Mouse (Mus musculus): ENCODE results near the gene Nphp1.

The Nphp1 gene

DNA sequence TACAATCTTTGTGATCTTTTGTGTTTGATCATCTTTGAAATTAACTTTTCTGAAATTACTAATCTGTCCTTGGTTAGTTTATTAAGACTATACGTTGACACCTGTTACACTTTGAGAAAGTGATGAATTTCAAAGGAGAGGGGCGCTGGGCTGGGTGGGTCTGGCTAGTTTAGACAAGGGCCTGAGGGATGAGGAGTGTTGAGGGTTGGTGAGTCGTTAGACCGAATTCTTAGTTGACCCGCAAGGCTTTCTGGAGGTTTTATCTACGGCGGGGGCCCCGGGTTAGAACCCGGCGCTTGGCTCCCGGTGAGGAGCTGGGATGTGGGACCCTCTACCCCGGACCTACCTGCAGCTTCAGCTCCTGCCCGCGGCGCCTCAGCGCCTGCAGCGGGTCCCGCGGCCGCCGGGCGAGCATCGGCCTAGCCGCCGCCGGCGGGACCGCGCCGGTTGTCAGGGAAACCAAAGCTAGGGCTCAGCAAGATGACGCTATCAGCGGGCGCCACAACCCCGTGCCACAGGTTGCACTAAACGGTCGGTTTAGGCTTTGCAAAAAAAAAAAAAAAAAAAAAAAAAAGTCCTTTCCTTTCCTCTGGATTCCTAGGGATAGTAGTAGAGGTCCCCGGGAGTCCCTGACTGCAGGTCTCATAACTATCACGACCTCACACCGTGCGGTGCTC, at the start of gene Nphp1:
Nphp1 (minus strand) TSS at position 458 of the 677 bp plus-strand sequence.
- TF ChIP-seq GATA4 (IDR thresholded peaks at IDR 0.05; ENCODE audit: insufficient replicate concordance, low read length): no peak

DNA sequence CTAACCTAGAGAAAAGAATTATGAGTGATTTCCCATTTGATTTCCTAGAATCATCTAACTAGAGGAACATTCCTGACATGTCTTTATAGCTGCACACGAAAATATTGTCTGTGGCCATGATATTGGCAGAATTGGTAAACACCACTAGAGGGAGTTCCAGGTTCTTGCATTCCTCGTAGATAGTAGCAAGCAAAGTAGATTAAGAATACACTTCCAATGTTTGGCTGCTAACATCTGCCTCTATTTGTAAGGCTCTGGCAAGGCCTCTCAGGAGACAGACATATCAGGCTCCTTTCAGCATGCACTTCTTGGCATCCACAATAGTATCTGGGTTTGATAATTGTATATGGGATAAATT, 44.1 kb upstream of the Nphp1 start:
- no peak for TF ChIP-seq GATA4 (IDR thresholded peaks at IDR 0.05; ENCODE audit: insufficient replicate concordance, low read length)

DNA sequence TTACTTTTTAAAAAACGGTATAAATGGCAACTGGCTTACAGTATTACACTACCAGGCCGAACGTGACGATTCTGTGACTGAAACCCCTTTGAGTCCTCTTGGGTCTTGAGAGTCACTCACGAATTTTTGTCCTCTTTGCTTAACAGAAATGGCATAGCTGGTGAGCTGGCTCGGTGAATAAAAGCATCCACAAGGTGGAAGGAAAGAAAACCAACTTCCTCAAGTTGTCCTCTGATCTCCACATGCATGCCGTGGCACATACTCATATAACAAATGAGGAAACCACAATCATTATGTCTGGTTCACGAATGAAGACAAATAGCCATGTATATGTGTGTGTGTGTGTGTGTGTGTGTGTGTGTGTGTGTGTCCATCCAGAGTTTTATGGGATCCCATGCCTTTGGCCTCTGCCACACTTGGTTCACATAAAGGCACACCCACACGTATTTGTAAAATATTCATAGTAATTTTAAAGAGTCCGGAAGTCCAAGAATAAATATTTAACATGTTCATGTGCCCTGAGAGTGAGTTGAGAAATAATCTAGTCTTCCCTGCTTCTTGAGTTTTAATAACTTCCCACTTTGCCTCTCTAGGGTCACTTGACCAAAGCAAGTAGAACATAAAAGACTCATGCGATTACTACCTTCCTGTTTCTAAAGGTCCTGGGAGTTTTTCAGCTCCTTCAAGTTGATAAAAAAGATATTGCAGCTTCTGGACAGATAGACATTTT, 43.6 kb upstream of the Nphp1 start:
- no peak for TF ChIP-seq GATA4 (IDR thresholded peaks at IDR 0.05; ENCODE audit: insufficient replicate concordance, low read length)

DNA sequence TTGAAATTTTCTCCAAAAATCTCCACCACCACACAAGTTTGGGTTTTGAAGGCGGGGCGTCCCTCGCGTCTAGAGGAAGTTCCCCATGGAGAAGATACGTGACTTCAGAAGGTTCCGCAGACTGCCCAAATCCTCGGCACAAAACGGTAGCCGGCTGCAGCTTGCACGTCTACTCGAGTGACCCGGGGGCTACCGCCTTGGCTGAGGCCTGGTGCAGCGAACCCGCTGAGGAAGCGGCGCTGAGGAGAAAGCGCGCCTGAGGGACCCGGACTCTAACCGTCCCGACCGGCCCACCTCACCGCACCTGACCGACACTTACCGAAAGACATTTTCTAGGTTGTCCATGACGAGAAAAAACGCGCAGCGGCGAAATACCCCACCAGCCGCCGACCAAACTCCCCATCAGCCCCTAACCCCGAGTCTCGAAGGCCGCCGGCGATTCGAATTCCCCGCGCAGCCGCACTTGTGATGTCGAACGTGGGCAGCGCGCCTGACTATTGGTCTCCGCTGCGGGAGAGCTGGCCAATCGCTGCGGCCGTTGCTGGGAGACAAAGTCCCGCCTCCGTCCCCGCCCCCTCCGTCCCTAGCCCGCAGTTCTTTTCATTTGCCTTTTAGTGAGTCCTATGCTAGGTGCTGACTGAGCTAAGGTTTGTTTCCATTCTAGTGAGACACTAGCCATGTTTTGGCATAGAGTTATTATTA, 42.9 kb upstream of the Nphp1 start, which contains the start of gene Bub1:
Bub1 (minus strand) TSS at position 465 of the 702 bp plus-strand sequence.
- TF ChIP-seq GATA4 (IDR thresholded peaks at IDR 0.05; ENCODE audit: insufficient replicate concordance, low read length): no peak

DNA sequence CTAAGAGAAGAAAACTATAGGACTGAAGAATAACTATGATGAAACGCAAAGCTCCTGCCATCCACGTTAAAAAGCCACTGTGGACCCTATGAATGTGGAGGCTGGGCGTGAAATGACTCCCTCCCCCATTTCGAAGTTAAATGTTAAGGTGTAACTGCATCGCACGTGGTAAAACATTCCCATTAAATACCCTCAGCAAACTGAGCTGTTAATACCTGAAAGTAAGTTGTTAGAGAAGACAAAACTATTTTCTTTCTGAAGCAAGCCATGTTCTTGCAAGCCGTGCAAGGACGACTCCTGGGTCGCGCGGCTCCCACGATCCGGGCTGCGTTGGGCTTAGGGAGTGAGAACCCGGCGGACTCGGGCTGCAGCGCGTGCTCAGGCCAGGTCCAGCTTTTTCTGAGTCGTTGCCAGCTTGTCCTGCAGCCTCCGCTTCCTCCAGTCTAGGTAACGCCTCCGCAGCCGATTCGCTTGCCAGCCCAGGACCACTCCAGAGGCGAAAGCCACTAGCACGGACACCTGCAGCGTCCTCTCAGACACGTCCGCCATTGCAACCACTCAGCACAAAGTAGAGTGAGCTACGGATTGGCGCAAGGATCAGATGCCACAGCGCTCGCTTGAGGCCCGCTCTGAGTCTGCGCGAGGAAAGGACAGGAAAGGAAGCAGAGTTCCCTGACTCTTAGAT, 3.4 kb upstream of the Nphp1 start, which contains the start of gene Mtln:
Mtln (minus strand) TSS at position 570 of the 685 bp plus-strand sequence.
- no peak; the same call in 1 of the 2 replicates for TF ChIP-seq GATA4 (IDR thresholded peaks at IDR 0.05; ENCODE audit: insufficient replicate concordance, low read length)

DNA sequence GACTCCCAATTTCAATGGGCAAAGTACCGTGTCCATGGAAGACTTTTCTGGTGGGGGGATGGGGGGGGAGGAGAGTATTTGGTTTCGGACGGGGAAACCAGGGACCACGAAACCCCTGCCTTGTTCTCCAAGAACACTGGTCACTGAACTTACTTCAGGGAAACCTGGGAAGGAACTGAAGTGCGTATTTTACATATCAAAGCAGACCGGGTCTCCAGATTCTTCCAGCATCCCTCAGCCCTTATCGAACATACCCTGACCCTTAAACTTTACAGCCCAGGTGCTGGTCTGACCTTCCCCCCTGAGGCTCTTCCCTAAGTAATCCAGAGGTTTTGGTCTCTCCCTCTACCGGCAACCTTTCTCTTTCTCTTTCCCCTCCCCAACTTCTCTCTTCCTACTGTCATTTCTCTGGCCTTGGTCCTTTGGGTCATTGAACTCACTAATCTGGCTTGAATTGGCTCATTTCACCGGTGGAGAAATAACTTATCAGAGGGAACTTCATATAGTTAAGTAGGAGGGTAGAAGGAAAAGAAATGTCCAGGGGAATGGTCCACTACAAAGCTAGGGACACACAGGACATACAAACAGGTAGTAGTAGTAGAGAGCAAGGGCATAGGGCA, 1.1 kb upstream of the Nphp1 start:
- no peak for TF ChIP-seq GATA4 (IDR thresholded peaks at IDR 0.05; ENCODE audit: insufficient replicate concordance, low read length)

DNA sequence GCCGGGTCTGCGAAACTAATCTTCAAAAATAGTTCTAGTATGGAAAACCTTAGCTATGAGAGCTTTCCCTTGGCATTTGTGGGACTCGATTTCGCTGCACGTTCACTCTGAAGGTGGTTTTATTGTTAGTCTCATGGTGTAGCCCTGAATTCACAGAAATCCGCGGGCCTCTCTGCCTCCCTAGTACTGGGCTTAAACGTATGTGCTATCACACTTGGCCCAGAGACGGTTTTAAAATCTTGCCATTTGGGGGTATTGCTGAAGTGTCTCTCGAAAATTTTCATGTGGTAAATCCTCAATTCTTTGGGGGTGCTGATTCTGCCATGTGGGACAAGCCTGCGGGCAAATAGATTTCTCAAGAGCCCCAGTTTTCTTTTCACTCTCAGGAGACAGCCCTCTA, 441 bp upstream of the Nphp1 start:
- no peak for TF ChIP-seq GATA4 (IDR thresholded peaks at IDR 0.05; ENCODE audit: insufficient replicate concordance, low read length)

DNA sequence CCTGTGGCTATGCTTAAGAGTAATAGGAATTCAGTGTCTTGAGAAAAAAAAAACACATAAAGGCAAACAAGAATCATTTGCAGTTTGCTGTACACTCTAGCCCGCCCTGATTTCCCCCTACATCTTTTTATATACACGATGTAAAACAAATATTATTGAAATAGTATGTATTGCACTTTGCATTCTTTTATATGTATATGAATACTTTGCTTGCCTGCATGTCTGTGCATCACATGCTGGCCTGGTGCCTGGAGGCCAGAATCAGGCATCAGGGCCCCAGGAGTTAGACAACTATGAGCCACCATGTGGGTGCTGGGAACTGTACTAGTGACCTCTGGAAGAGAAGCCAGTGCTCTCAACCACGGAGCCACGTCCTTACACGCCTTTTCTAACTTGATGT, 1.5 kb downstream of the Nphp1 start:
- TF ChIP-seq GATA4 (IDR thresholded peaks at IDR 0.05; ENCODE audit: insufficient replicate concordance, low read length): no peak

DNA sequence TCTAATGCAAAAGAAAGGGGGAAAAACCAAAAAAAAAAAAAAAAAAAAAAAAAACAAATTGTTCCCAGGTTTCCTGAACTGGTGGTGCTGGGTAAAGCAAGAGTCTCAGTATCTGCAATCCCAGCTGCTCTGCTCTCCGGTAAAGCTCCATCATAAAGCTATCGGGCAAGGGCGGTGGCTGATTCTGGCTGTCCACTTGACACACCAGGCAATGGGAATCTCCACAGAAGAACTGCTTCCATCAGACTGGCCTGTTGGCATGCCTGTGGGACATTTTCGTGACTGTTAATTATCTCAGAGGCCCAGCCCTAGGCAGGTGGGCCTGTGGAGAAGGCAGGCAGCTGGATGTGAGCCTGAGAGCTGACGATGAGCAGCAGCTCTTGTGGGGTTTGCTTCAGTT, 10.2 kb downstream of the Nphp1 start:
- no peak for TF ChIP-seq GATA4 (IDR thresholded peaks at IDR 0.05; ENCODE audit: insufficient replicate concordance, low read length)

DNA sequence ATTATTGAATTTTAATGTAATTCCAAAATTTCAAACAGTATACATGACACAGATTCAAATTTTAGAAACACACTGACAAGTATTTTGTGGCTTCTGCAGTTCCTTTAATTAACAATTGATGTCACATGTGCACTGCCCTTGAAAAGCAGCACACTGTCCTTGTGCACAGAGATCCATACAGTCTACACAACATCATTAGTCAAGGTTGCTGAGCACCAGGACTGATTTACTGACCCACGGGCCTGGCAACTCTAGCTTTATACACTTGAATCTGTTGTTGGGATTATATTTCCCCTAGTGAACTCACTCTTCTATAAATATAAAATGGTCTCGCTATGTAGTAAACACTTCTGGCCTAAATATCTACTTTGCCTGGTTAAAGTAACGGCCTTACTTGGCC, 13.7 kb downstream of the Nphp1 start:
- no peak for TF ChIP-seq GATA4 (IDR thresholded peaks at IDR 0.05; ENCODE audit: insufficient replicate concordance, low read length)

DNA sequence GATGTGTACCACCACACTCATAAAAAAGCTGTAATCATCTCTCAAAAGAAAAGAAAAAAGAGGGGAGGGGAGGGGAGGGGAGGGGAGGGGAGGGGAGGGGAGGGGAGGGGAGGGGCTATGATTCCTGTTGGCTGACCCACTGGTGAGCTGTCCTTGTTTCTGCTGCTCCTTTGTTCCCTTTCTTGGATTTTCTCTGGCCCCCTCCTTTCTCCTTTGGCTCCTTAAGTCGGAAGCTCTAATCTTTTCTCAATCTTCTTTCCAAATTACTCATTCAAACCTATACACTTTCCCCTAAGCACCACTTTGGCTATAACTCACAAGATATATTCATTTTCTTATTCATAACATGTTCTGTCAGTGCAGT, 14.1 kb downstream of the Nphp1 start:
- no peak for TF ChIP-seq GATA4 (IDR thresholded peaks at IDR 0.05; ENCODE audit: insufficient replicate concordance, low read length)

DNA sequence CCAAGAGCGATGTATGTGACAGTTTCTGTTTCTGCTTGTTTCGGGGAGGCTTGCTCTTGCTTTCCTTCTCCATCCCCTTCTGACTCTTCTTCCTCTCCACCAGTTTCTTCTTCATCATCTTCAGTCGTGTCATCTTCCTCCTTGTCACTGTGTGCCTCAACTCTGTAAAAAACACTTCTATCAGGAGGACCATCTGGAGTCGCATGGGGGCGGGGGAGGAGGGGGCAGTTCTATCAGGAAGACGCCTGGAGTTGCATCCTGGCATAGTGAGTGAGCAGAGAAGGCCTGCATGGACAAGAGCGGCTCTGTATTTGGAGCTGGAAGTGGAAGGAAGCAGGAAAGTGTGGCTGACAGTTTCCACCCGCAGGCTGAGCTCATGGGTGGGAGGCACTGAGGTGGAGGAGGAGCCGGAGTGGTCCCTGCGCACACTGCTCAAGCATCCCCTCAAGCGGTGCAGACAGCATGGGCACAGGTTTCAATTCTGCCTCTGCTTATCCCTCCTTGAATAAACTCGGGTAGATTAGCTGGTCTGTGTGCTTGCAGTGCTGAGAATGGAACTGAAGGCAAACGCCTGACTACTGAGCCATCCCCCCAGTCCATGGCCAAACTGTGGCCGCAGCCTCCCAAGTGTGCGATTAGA, 14.6 kb downstream of the Nphp1 start:
- TF ChIP-seq GATA4 (IDR thresholded peaks at IDR 0.05; ENCODE audit: insufficient replicate concordance, low read length): no peak

DNA sequence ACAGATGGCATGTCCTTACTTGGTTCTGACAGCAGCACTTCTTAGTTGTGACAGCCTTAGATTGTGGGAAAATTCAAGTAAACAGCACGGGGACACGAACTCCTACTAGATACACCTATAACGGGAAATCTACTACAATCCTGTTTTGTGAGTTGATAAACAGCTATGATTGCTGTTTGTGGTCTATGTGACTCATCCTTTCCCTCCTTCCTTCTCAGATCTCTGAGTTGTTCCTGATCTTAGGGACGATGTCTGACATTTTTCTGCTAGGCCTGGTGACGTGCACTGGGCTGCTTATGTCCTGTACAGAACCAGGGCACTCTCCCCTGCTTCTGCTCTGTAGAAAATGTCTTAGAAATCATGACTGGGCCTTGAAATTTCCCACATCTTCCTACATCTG, 27.1 kb downstream of the Nphp1 start:
- TF ChIP-seq GATA4 (IDR thresholded peaks at IDR 0.05; ENCODE audit: insufficient replicate concordance, low read length): no peak

DNA sequence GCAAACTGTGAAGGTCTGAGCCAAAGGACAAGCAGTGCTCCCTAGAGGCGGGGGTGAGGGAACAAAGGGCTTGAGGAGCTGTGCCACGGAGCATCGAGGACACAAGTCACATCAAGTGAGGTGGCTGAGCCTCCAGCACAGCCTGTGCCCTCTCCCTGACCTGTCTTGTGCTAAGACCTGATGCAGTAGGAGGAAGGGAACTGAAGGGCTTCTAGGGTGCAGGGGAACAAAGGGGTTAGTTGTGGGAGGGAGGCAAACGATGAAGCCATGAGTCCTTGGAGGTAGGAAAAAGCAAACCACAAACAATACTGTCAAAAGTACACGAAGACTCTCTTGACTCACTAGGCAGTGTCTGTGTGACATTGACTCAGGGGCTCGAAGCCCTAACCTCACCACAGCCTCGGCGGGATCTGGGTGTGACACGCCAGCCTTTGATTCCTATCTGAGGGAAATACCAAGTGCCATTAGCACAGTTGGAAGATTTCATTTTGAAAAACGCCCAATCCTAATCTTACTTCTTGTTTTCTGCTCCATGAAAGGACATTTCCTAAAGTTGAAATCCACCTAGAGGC, 28.2 kb downstream of the Nphp1 start:
- TF ChIP-seq GATA4 (IDR thresholded peaks at IDR 0.05; ENCODE audit: insufficient replicate concordance, low read length): no peak

Measured in liver, adult (tissue).